In the genomic region with DNA sequence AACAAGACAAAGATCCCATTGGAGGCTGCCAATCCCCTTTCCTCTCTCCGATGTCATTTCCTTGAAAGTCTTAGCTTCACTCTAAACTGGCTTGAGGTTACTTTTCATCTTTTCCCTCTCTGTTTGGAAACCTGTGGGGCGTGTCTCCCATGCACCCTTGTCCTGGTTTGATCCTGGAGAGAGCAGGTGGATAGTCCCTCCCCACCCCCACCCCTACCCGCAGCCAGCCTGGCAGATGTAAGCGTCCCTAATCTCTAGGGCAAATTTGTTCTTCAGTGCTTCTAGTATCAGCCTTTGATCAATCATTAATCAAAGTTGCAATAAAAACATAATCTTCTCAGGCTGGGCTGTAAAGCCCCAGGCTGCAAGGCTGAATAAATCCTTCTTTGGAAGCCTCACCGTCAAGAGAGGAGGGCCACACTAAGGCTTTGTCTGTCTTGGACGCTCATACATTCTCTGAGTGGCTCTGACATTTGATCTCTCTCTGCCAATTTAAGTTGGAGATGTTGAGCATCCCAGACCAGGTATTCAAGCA, we compare ENCODE assay signal across 16 mouse cellular contexts. TPM values are rescaled to one million over a fixed set of nuclear protein-coding genes. Genes with fewer than 3 reads are reported as not detected.
DNase-seq lines count a peak whose midpoint lies in the region; ATAC-seq and TF ChIP-seq lines count a peak whose summit lies in the region.
"Had no signal": no experiment of that assay in that cellular context is flagged by ENCODE, and none has a peak within 500 bp of the region (broad histone marks: within the 10 kb centered on the region; RNA-seq: fewer than 3 reads in every experiment).

No protein-coding gene starts in this region.

- no peak for ATAC-seq in heart, postnatal 0 days (ENCODE audit: insufficient read depth, low read depth)
- ATAC-seq in lung, embryonic 15.5 days (ENCODE audit: borderline replicate concordance, extremely low read depth, low FRiP score, low TSS enrichment): no peak
- peak; percentile 82 for ATAC-seq in intestine, embryonic 14.5 days (replicated peaks; ENCODE audit: low FRiP score, low TSS enrichment, low read depth)
- ATAC-seq in stomach, postnatal 0 days (ENCODE audit: low FRiP score, low TSS enrichment): no peak
- ATAC-seq: hindbrain, embryonic 16.5 days had no signal

- no peak for DNase-seq in heart, postnatal 0 days (ENCODE audit: low spot score)
- no peak for DNase-seq in heart, postnatal 4 days
- no peak for DNase-seq in lung, adult 2 months
- no peak for DNase-seq in intestine, embryonic 14.5 days (ENCODE audit: low spot score)
- no peak for DNase-seq in stomach, postnatal 0 days (ENCODE audit: low spot score)
- no peak for DNase-seq in cerebellum, adult 9-10 months
- DNase-seq: B cell, adult 2 months; cerebellum, adult 18-20 months; right cerebral cortex, postnatal 14 days had no signal

- TF ChIP-seq EP300 in heart, postnatal 0 days (IDR thresholded peaks at IDR 0.05; ENCODE audit: low read depth): no peak
- TF ChIP-seq EP300 in stomach, postnatal 0 days (optimal IDR thresholded peaks at IDR 0.05): no peak

- no peak overlapping the region for H3K4me2 ChIP-seq in heart, postnatal 0 days (ENCODE audit: low read depth, low read length)
- H3K4me2 ChIP-seq in lung, embryonic 15.5 days: no peak overlapping the region
- H3K4me2 ChIP-seq in intestine, embryonic 14.5 days (ENCODE audit: low read length): no peak overlapping the region
- no peak overlapping the region for H3K4me2 ChIP-seq in stomach, postnatal 0 days (replicated peaks; ENCODE audit: low read depth)
- H3K4me2 ChIP-seq: embryonic facial prominence, embryonic 12.5 days; limb, embryonic 13.5 days; neural tube, embryonic 13.5 days had no signal

- peak overlapping the region; percentile 65 for H3K27ac ChIP-seq in heart, postnatal 0 days (ENCODE audit: low read depth)
- H3K27ac ChIP-seq in lung, embryonic 15.5 days: peak overlapping the region; percentile 91; the same call in 1 of the 2 replicates
- H3K27ac ChIP-seq in intestine, embryonic 14.5 days (ENCODE audit: low read depth): peak overlapping the region; percentile 79; the same call in 1 of the 2 replicates
- H3K27ac ChIP-seq in stomach, postnatal 0 days (replicated peaks): peak overlapping the region; percentile 74
- H3K27ac ChIP-seq: embryonic facial prominence, embryonic 12.5 days; forebrain, embryonic 10.5 days; limb, embryonic 13.5 days had no signal

- TF ChIP-seq CTCF in heart, postnatal 0 days (IDR thresholded peaks at IDR 0.05; ENCODE audit: low read depth): no peak
- no peak for TF ChIP-seq CTCF in lung, adult 2 months (IDR thresholded peaks at IDR 0.05; ENCODE audit: insufficient read depth, low read length)
- no peak for TF ChIP-seq CTCF in stomach, postnatal 0 days (IDR thresholded peaks at IDR 0.05; ENCODE audit: low read depth)

- H3K4me3 ChIP-seq in heart, postnatal 0 days (ENCODE audit: low read depth, low read length): no peak overlapping the region
- no peak overlapping the region for H3K4me3 ChIP-seq in lung, embryonic 15.5 days
- H3K4me3 ChIP-seq in lung, adult 2 months (replicated peaks; ENCODE audit: extremely low read depth, low read depth, low read length): no peak overlapping the region
- no peak overlapping the region for H3K4me3 ChIP-seq in intestine, embryonic 14.5 days (ENCODE audit: low read depth, low read length)
- H3K4me3 ChIP-seq in stomach, postnatal 0 days (ENCODE audit: low read depth, low read length): no peak overlapping the region
- H3K4me3 ChIP-seq: embryonic facial prominence, embryonic 12.5 days; forebrain, embryonic 10.5 days; limb, embryonic 13.5 days; neural tube, embryonic 13.5 days had no signal

- TF ChIP-seq POLR2A in lung, adult 2 months (IDR thresholded peaks at IDR 0.05; ENCODE audit: borderline replicate concordance, extremely low read depth, low read depth, low read length): no peak

- no peaks in the 10 kb centered on the region for H3K9me3 ChIP-seq in heart, postnatal 0 days (replicated peaks; ENCODE audit: control insufficient read depth, low read length)
- no peaks in the 10 kb centered on the region for H3K9me3 ChIP-seq in lung, embryonic 15.5 days
- H3K9me3 ChIP-seq in intestine, embryonic 14.5 days (ENCODE audit: control insufficient read depth, low read length): no peaks in the 10 kb centered on the region
- H3K9me3 ChIP-seq in stomach, postnatal 0 days (ENCODE audit: control insufficient read depth, low read length): no peaks in the 10 kb centered on the region
- H3K9me3 ChIP-seq: embryonic facial prominence, embryonic 12.5 days; forebrain, embryonic 10.5 days; limb, embryonic 13.5 days; neural tube, embryonic 13.5 days had no signal

- 72% methylated on average over 6 of the region's 6 CpGs for WGBS in heart, postnatal 0 days
- 43% methylated on average over 6 of the region's 6 CpGs for WGBS in lung, embryonic 15.5 days
- 47% methylated on average over 6 of the region's 6 CpGs for WGBS in lung, adult 2 months
- WGBS in intestine, embryonic 14.5 days: 55% methylated on average over 6 of the region's 6 CpGs
- WGBS in stomach, postnatal 0 days: 38% methylated on average over 6 of the region's 6 CpGs

- no peaks in the 10 kb centered on the region for H3K36me3 ChIP-seq in heart, postnatal 0 days (replicated peaks; ENCODE audit: control insufficient read depth, insufficient read depth, low read length)
- H3K36me3 ChIP-seq in lung, embryonic 15.5 days: no peaks in the 10 kb centered on the region
- H3K36me3 ChIP-seq in intestine, embryonic 14.5 days (ENCODE audit: control insufficient read depth, insufficient read depth, low read length): no peaks in the 10 kb centered on the region
- H3K36me3 ChIP-seq in stomach, postnatal 0 days (ENCODE audit: control insufficient read depth, insufficient read depth, low read length): no peaks in the 10 kb centered on the region
- H3K36me3 ChIP-seq: embryonic facial prominence, embryonic 12.5 days; forebrain, embryonic 10.5 days; limb, embryonic 13.5 days; neural tube, embryonic 13.5 days had no signal

- H3K9ac ChIP-seq in heart, postnatal 0 days (replicated peaks; ENCODE audit: low read depth, low read length): no peak overlapping the region
- H3K9ac ChIP-seq in lung, embryonic 15.5 days: no peak overlapping the region
- H3K9ac ChIP-seq in intestine, embryonic 14.5 days (ENCODE audit: low read length): no peak overlapping the region
- H3K9ac ChIP-seq in stomach, postnatal 0 days (ENCODE audit: low read length): no peak overlapping the region
- H3K9ac ChIP-seq: embryonic facial prominence, embryonic 12.5 days; limb, embryonic 13.5 days; neural tube, embryonic 13.5 days had no signal

- no peaks in the 10 kb centered on the region for H3K27me3 ChIP-seq in heart, postnatal 0 days (ENCODE audit: control insufficient read depth, insufficient read depth, low read length)
- no peaks in the 10 kb centered on the region for H3K27me3 ChIP-seq in lung, embryonic 15.5 days
- no peaks in the 10 kb centered on the region for H3K27me3 ChIP-seq in intestine, embryonic 14.5 days (replicated peaks; ENCODE audit: control insufficient read depth, insufficient read depth, low read length)
- no peaks in the 10 kb centered on the region for H3K27me3 ChIP-seq in stomach, postnatal 0 days (ENCODE audit: control insufficient read depth, insufficient read depth, low read length)
- H3K27me3 ChIP-seq: embryonic facial prominence, embryonic 12.5 days; limb, embryonic 13.5 days; neural tube, embryonic 13.5 days had no signal

- peaks cover 16% of the 10 kb centered on the region for H3K4me1 ChIP-seq in heart, postnatal 0 days (ENCODE audit: control insufficient read depth, insufficient read depth)
- H3K4me1 ChIP-seq in lung, embryonic 15.5 days: peaks cover 48% of the 10 kb centered on the region
- H3K4me1 ChIP-seq in lung, adult 2 months (ENCODE audit: control insufficient read depth, insufficient read depth, low read length): peaks cover 34% of the 10 kb centered on the region
- peaks cover 39% of the 10 kb centered on the region for H3K4me1 ChIP-seq in intestine, embryonic 14.5 days (replicated peaks; ENCODE audit: control insufficient read depth, insufficient read depth, low read length)
- peaks cover 17% of the 10 kb centered on the region for H3K4me1 ChIP-seq in stomach, postnatal 0 days (replicated peaks; ENCODE audit: control insufficient read depth, insufficient read depth)

RNA-seq across cellular contexts. Expression of a gene that starts 24.5 kb away (rescaled TPM):
- not detected in 2 replicates for total RNA-seq in heart, postnatal 0 days (2014; rRNA removed; ENCODE audit: low replicate concordance)
- not detected in 2 replicates for polyA plus RNA-seq in heart, postnatal 0 days (2015; fragmentation: Nextera tagmentation; extraction: Ambion mirVana)
- not detected for total RNA-seq in heart, postnatal 4 days (2021)
- 0.22 and 0.36 TPM in 2 replicates for polyA plus RNA-seq in lung, embryonic 15.5 days (2015; fragmentation: Nextera tagmentation; extraction: Ambion mirVana)
- 4.6 and 4.7 TPM in 2 replicates for polyA plus RNA-seq in lung, adult 2 months (2012; rRNA removed)
- 0.60 and 0.68 TPM in 2 replicates for polyA plus RNA-seq in intestine, embryonic 14.5 days (2014; fragmentation: Nextera tagmentation; extraction: Ambion mirVana)
- 0.17 TPM in 1 of 2 replicates, not detected in the other for polyA plus RNA-seq in stomach, postnatal 0 days (2015; fragmentation: Nextera tagmentation; extraction: Ambion mirVana)
- total RNA-seq: monocyte, adult 5-6 weeks had no signal
- polyA plus RNA-seq: embryonic facial prominence, embryonic 12.5 days; forebrain, embryonic 10.5 days; hindbrain, embryonic 16.5 days; neural tube, embryonic 13.5 days had no signal

RNA-seq across cellular contexts. Expression of a gene that starts 27.6 kb away (rescaled TPM):
- 4.6 and 9.1 TPM in 2 replicates for total RNA-seq in heart, postnatal 0 days (2014; rRNA removed; ENCODE audit: low replicate concordance)
- 9.4 and 9.6 TPM in 2 replicates for polyA plus RNA-seq in heart, postnatal 0 days (2015; fragmentation: Nextera tagmentation; extraction: Ambion mirVana)
- 10 to 100 TPM; 11.8 to 12.2 TPM for total RNA-seq in heart, postnatal 4 days (2021)
- polyA plus RNA-seq in lung, embryonic 15.5 days (2015; fragmentation: Nextera tagmentation; extraction: Ambion mirVana): 24.8 and 28.7 TPM in 2 replicates
- polyA plus RNA-seq in lung, adult 2 months (2012; rRNA removed): 130 and 190 TPM in 2 replicates
- polyA plus RNA-seq in intestine, embryonic 14.5 days (2014; fragmentation: Nextera tagmentation; extraction: Ambion mirVana): 34.3 and 35.5 TPM in 2 replicates
- polyA plus RNA-seq in stomach, postnatal 0 days (2015; fragmentation: Nextera tagmentation; extraction: Ambion mirVana): 18.7 and 25.7 TPM in 2 replicates
